Mouse (Mus musculus) embryonic stem cell, embryonic (primary cell): ENCODE measurements at regions not wholly inside any gene's neighbourhood (a gene's known extent, or its start where the extent isn't known, plus 50 kb on each side); places are given as distances from the start of the nearest gene placed in this dataset.

Source experiments
- CTCF ChIA-PET, 4 experiments: fragments of 300-600 bp in 2 of 4; fragments of 350-600 bp in 2 of 4; sonication (Branson Sonifier 250); formaldehyde crosslinking; loops; one replicate each; lab custom pipeline; 2022; ENCODE audit warnings: inconsistent platforms in 2 of 4; lab: Charles Lee
- POLR2A ChIA-PET, 4 experiments: fragments of 300-600 bp in 2 of 4; fragments of 350-600 bp in 2 of 4; sonication (Branson Sonifier 250); formaldehyde crosslinking; loops; one replicate each; lab custom pipeline; 2022; ENCODE audit warnings: antibody characterized with exemption in 4 of 4, inconsistent platforms in 1 of 4; lab: Charles Lee

DNA sequence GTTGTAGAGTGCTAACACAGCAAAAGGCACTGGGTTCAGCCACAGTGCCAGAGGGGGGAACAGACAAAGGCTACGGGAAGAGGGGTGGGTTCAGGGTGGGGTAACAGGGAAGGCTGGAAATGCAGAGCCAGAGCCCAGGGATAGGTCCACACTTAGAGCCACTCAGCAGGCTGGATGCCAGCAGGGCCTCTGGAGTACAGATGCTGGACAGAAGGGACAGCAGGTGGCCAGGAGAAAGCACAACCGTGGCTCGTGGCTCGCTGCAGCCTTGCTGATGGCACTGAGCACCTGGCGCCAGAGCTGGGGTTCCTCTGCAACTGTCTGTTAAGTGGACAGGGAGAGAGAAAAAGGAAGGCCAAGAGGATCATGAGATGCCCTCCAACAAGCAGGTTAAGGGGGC, 174.2 kb downstream of the Mroh4 start:
- ChIA-PET POLR2A (no interaction called here), CTCF (no interaction called here)

DNA sequence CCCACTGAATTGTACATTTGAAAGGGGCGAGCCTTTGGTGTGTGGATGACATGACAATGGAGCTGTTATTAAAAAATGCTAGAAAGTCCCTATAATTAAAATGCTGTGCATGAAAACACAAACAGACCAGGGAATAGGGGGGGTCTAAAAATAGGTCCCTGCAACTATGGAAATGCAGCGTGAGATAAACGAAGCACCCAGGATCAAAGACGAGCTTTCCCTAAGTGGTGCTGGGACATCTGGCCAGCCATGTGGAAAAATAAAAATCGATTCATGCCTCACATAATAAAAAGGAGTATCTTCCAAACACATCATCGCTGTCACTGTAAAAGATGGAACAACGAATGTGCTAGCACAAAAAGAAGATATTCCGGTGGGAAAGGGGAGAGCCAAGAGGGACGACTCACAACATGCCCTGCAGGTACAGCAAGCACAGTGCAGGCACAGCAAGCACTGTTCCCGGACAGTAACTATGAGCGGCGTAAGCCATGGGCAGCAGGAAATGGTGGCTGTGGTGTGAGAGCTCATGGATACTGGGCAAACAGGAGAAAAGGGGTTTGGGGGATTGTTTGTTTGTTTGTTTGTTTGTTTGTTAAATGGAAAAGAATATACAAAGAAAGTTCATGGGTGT, 176.7 kb downstream of the Mroh4 start:
- ChIA-PET POLR2A (interaction anchor here in 1 of 4 experiments (0.6 kb wide), 1 partner anchor 617 kb away, joined by 3 read pairs; no protein-coding TSS in a partner anchor), CTCF (interaction anchor here in 2 of 4 experiments (0.5 to 0.7 kb wide), 2 partner anchors 129 to 159 kb away, joined by 3 to 6 read pairs; no protein-coding TSS in a partner anchor)

DNA sequence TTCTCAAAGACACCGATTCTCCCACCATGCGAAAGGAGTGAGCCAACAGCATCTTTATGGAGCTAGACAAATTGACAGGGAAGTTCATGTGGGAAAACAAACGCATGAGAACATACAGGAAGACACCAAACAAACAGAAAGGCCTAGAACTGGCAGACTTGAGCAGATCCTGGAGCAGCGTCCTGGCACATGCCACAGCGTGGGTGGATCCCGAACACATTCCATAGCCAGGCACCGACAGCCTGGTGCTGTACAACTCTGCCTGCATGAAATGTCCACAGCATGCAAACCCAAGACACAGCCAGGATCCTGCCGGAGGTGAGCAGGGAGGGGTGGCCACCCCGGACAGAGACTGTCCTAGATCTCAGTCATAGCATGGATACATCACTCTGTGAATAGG, 177.2 kb downstream of the Mroh4 start:
- CTCF ChIA-PET: interaction anchor here in 2 of 4 experiments (0.7 to 1.0 kb wide), 2 partner anchors 13 to 128 kb away, joined by 3 read pairs; no protein-coding TSS in a partner anchor
- POLR2A ChIA-PET: no interaction called here

DNA sequence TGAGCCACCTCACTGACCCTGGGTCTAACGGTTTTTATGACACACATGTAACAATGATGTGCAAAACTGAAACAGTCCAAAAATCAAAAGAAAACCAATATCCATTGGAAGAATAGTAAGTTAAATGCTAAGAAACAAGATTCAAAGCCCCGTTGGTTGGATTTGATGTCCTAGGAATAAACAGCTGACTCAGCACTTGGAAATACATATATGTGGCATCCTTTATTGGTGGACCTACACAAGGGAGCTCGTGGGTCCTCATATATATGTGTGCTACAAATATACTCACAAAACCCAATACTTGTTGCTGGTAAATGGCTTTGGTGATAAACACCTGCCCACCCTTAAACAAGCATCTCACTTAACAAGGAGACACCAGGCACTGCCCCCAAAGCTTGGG, 178.2 kb downstream of the Mroh4 start:
- ChIA-PET POLR2A (no interaction called here), CTCF (interaction anchor here in 1 of 4 experiments (1.0 kb wide), 1 partner anchor 12 kb away, joined by 3 read pairs; no protein-coding TSS in a partner anchor)

DNA sequence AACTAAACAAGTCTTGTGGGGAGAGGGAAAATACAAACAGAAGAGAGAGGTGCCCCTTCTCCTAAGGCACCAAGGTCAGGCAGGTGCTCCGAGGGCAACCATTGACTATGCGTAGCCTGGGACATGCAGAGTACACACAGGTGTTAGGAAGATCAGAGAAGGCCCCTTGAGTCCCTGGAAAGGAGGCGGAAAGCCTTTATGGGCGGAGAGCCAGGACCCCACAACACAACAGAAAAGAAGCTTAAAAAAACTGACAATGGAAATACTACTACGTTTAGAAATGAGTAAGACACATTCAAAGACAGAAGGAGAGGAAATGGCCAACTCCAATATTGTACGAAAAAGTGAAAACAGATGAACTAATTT, 179.5 kb downstream of the Mroh4 start:
- CTCF ChIA-PET: no interaction called here
- POLR2A ChIA-PET: no interaction called here

DNA sequence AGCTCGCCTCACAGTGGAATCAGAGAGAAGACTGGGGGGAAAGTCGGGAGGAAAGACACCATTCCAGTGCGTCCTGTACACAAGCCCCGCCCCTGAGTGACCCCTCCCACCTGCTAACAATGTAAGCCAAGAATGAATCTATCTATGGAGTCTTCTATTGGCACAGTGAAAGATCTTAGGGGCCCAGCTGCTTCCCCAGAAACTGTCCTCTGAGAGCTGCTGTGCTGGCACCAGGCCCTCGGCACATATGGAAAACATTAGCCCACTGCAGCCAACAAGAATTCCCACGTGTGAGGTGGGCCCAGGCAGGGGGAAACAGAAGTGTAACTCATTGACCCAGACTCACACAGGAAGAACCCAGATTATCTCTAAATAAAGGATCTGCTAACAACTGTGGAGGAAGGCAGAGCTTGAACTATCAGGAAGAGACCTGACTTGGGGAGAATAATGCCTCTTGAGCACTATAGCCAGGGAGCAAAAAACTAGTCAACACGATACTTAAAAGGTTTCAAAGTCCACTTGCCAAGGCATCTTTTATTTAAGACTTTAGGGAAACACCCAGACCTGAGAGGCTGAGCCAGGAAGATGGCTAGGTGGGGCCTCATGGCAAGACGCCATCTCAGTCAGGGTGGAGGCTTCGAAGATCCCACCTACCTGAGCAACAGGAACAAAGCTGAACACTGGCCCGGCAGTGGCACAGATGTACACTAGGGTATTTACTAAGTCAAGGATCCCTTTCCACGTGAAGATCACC, 180.1 kb downstream of the Mroh4 start:
- ChIA-PET POLR2A (interaction anchor here in 1 of 4 experiments (0.8 to 1.3 kb wide), 2 partner anchors 18 to 458 kb away, joined by 3 read pairs; no protein-coding TSS in a partner anchor), CTCF (no interaction called here)

DNA sequence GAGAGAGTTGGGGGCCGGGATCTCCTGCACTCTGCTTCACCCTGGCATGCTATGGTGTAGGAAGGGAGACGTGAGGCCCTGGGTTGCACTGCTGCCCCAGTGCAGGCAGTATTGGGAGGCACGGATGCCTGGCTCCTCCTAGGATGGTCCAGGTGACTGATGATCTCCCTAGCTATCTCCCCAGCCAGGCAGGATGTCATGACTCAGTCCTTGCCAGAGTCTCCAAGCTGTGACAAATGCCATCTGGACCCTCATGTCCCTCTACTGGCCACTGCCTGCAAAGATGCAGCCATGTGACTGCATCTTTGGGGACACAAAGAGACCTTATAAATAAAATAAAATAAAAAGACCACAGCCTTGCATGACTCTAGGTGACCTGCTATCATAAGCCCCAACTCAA, 181.6 kb downstream of the Mroh4 start:
- ChIA-PET POLR2A (no interaction called here), CTCF (no interaction called here)

DNA sequence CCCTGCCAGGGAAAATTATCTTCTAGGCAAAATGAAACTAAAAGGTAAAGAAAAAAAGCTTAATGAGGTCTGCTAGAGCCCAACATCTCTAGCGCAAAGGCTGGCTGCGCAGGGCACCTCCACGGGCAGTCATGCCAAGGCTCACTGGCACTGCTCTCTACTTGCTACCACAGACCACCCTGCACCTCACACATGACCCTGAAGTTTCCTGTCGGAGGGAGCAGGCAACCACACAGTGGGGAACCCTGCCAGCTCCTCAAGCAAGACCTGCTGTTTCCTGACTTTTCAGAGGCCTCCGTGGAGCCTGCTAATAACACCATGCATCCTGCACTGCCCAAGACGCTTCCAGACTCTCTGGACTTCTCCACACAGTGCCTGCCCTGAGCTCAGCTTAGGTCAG, 182.3 kb downstream of the Mroh4 start:
- ChIA-PET POLR2A (interaction anchor here in 1 of 4 experiments (0.6 kb wide), 1 partner anchor 17 kb away, joined by 3 read pairs; no protein-coding TSS in a partner anchor), CTCF (interaction anchor here in 1 of 4 experiments (0.6 kb wide), 1 partner anchor 274 kb away, joined by 3 read pairs; no protein-coding TSS in a partner anchor)

DNA sequence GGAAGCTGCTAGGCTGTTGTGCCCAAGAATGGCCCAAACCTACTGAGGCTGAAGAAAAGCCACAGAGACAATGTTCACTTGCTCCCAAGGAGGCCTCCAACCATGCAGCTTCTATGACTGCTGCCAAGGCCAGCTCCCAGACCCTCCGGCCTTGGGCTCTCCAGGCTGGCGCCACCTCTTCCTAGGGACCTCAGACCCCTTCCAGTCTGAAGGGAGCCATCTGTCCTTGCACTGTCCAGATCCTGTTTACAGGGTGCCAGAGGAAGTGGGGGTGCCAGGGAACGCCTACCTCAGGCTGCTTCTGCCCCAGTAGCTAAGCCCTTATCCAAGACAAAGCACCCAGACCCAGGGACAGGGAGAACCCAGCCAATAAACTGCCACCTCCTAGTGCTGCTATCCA, 183.7 kb downstream of the Mroh4 start:
- POLR2A ChIA-PET: interaction anchor here in 1 of 4 experiments (1.2 kb wide), 1 partner anchor 11 kb away, joined by 3 read pairs; no protein-coding TSS in a partner anchor
- CTCF ChIA-PET: interaction anchor here in 1 of 4 experiments (0.7 kb wide), 1 partner anchor 83 kb away, joined by 3 read pairs; no protein-coding TSS in a partner anchor

DNA sequence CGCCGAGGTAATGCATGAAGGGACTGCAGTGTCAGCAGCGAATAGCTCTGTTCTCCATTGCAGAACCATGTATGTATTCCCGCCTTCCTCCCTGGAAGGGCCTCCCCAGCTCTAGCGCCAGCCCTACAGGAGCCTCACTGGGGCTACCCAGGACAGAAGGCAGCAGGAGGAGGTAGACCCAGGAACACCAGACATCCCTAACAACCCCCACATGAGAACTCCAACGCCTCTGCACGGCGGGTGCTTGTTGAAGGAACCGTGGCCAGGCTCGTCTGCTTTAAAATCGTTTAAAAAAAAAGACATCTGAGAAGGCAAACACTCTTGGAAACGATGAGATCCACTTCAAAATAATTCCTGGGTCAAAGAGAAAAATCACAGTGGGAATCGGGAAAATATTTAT, 194.3 kb downstream of the Mroh4 start:
- CTCF ChIA-PET: no interaction called here
- POLR2A ChIA-PET: interaction anchor here in 1 of 4 experiments (1.7 kb wide), 1 partner anchor 11 kb away, joined by 3 read pairs; no protein-coding TSS in a partner anchor

DNA sequence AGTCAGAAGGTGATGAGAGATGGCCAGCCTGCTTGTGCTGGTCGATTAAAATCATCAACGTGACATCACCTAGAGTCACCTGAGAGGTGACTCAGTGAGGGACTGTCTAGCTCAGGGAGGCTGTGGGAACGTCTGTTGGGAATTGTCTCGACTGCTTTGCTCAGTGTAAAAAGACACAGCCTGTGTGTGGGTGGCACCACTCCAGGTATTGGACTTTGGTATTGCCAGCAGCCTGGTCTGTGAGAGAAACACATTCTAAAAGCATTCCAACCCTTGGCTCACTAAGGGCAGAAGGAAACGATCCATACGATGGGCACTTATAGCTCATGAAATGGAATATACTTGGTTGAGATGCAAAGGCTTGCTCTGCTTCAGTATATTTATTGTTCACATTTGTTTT, 209.2 kb downstream of the Mroh4 start:
- ChIA-PET CTCF (no interaction called here), POLR2A (interaction anchor here in 2 of 4 experiments (0.6 kb wide), 2 partner anchors 36 to 651 kb away, joined by 4 to 5 read pairs; no protein-coding TSS in a partner anchor)

DNA sequence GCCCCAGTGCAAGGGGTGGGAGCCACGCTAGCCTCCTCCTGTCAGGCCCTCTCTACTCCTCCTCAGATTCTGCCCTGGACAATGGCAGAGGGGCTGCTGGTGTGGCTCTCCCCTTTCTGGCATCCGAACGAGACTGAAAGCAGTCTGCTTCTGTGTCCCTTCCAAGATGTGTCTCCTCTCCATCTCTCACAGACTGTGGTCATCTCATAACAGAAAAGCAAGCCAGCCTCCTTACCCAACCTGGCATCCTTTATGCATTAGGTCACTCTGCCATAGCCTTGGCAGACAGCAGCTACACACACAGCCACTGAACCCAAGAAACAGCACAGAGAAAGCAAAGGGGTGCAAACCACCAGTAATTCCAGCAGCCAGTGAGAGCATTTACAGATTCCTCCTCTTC, 213.2 kb downstream of the Mroh4 start:
- POLR2A ChIA-PET: no interaction called here
- CTCF ChIA-PET: no interaction called here

DNA sequence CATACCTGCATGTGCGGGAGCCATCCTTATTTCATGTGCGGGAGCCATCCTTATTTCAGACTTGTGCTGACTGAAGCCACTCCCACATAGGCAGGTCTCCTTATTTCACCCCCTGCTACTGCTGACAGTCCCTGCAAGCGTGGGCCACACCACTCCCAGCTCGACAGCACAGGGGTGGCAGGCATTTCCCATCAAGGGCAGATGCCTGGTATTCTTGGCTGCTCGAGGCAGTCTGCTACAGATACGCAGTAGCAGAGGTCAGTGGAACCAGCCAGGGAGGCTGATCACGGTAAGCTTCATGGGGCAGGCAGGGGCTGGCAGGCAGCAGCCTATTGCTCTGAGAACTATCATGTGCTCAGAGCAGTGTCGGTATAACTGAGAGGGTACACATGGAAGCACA, 215.6 kb downstream of the Mroh4 start:
- POLR2A ChIA-PET: no interaction called here
- CTCF ChIA-PET: interaction anchor here in 1 of 4 experiments (0.5 kb wide), 1 partner anchor 10 kb away, joined by 5 read pairs; no protein-coding TSS in a partner anchor

DNA sequence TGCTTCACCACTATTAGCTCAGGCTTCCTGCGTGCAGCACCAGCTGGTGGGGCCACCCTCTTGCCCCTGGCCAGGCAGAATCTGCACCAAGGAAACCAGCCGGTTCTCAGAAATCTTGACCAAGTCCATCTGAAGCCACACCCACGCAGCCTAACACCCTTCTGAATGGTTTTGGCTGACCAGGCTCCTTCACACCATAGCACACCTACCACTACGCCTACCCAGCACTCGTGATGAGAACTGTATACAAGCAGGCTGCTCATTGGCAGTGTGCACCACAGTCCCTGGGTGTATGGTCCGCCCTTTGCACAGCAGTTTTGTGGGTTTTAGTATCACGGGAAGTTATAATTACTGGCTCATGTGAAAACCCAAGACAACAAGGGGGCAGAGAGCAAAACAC, 217.5 kb downstream of the Mroh4 start:
- CTCF ChIA-PET: interaction anchor here in 2 of 4 experiments (0.7 to 1.8 kb wide), 2 partner anchors 117 kb away, joined by 3 to 4 read pairs; no protein-coding TSS in a partner anchor
- POLR2A ChIA-PET: no interaction called here

DNA sequence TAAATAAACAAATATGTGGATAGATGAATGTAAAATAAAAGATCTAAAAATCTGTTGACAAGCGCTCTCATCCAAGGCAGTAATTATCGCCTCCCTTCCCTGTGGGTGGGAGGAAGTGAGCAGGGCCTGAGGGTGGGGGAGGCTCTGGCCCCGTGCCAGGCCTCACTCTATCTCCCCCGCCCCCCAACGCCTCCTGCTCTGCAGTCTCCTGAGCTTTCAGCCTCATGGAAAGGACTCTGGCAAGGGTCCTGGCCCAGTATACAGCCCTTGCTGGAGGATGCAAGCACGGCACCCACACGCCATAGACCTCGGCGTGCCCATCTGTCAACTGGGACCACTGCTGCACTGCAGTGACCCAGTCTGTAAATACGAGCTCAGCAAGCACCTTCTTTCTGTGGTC, 222.9 kb downstream of the Mroh4 start:
- ChIA-PET CTCF (interaction anchor here in 1 of 4 experiments (0.6 kb wide), 1 partner anchor 123 kb away, joined by 3 read pairs; no protein-coding TSS in a partner anchor), POLR2A (interaction anchor here in 1 of 4 experiments (1.2 to 1.4 kb wide), 2 partner anchors 9 to 31 kb away, joined by 3 to 7 read pairs; no protein-coding TSS in a partner anchor)

DNA sequence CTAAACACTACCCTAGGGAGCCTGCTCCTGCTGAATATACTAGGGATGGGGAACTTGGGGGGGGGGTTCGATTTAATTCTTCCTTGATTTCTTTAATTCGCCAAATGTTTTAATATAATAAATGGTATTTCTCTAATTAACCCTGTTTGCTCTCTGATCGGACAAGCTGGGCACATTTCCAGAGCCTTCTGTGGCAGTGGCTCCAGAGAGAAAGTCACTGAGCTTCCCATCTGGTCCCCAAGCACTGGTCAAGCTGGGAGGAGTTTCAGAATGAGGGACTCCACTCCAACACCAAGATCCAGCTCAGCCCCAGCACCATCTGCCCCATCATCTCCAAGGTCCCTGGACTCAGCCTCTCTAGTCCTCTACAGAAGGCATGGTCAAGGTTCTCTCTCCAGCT, 223.9 kb downstream of the Mroh4 start:
- ChIA-PET POLR2A (interaction anchor here in 1 of 4 experiments (0.7 to 1.2 kb wide), 2 partner anchors 8 to 496 kb away, joined by 4 to 7 read pairs; no protein-coding TSS in a partner anchor), CTCF (interaction anchor here (0.5 to 2.1 kb wide), 7 partner anchors 23 to 677 kb away, joined by 3 to 10 read pairs (median 4); no protein-coding TSS in a partner anchor)

DNA sequence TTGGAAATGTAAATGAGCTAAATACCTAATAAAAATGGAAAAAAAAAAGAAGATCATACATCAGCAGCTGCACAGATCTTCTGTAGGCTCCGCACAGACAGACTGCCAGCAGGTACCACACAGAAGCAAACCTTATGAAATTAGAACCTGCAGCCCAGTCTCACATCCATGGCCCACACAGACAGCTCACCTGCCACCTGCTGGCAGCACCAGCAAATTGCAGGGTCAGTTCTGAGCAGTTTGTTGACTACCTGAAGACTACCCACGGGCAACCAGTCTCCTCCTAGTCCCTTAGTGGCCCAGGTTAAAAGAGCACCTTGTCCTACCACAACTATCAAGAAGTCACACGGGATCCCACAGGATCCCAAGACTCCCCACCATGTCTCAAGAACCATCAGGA, 225.1 kb downstream of the Mroh4 start:
- CTCF ChIA-PET: interaction anchor here in 2 of 4 experiments (0.6 to 2.1 kb wide), 6 partner anchors 10 to 362 kb away, joined by 3 to 10 read pairs (median 4); no protein-coding TSS in a partner anchor
- POLR2A ChIA-PET: interaction anchor here in 1 of 4 experiments (1.0 kb wide), 1 partner anchor 18 kb away, joined by 3 read pairs; no protein-coding TSS in a partner anchor

DNA sequence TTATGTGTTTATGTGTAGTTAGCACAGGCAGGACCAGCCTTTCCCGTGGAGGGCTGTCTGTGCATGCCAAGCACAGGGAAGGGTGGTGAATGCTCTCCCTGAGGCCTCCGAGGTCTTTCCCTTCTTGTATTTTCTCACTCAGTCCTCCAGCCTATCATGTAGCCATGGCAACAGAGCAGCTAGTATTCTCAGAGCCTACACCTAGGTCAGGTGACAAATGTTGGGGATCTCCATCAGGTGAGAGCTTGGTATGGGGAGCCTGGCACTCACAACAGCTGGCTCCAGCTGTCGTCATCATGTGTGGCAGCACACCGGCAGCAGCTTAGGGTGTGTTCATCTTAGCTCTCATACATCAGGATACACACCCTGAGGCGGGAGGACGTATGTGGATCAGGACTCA, 231.3 kb downstream of the Mroh4 start:
- CTCF ChIA-PET: interaction anchor here in 1 of 4 experiments (0.6 kb wide), 1 partner anchor 244 kb away, joined by 5 read pairs; no protein-coding TSS in a partner anchor
- POLR2A ChIA-PET: interaction anchor here in 1 of 4 experiments (1.1 to 1.2 kb wide), 2 partner anchors 17 to 23 kb away, joined by 3 read pairs; no protein-coding TSS in a partner anchor

DNA sequence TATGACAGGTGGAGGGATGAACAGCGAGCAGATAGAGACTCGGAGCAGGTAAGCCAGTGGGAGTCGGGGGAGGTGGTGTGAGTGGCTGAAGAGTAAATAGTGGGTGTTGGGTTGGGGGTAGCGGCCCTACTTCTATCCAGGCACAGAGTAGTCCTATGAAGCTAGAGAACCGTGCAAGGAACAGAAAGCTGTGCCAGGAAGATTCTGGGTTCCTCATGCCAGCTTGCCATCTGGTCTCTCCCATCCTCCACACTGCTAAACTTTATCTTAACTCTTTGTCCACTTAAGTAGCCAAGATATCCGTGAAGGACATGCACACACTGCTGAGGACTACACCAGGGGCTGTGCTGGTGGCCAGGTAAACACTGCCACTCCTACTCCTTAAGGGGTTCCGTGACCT, 234.9 kb downstream of the Mroh4 start:
- ChIA-PET CTCF (no interaction called here), POLR2A (no interaction called here)
